Mouse (Mus musculus): ENCODE measurements around the gene Phex.

The Phex gene

GRCm38 (mm10) chrX:157308171-157308570 lies 106.9 kb downstream of the Phex start:
- DNase-seq (ENCODE audit: low read depth, low spot score), result no peak

- DNase-seq (ENCODE audit: low read depth, low spot score), result peak; percentile 55
These were observed 107.7 kb downstream of the Phex start for GRCm38 (mm10) chrX:157307411-157307810.

GRCm38 (mm10) chrX:157306796-157307405 lies 108.2 kb downstream of the Phex start:
- DNase-seq (ENCODE audit: low read depth, low spot score), result no peak

- no peak for DNase-seq (ENCODE audit: low read depth, low spot score)
These were observed 109.3 kb downstream of the Phex start for GRCm38 (mm10) chrX:157305852-157306232.

GRCm38 (mm10) chrX:157305193-157305851 lies 109.8 kb downstream of the Phex start:
- DNase-seq (ENCODE audit: low read depth, low spot score), result no peak

- DNase-seq (ENCODE audit: low read depth, low spot score), result no peak
These were observed 122.7 kb downstream of the Phex start for GRCm38 (mm10) chrX:157292411-157292810.

- DNase-seq (ENCODE audit: low read depth, low spot score), result no peak
These were observed 138.5 kb downstream of the Phex start for GRCm38 (mm10) chrX:157276581-157276980.

- DNase-seq (ENCODE audit: low read depth, low spot score), result no peak
These were observed 141.8 kb downstream of the Phex start for GRCm38 (mm10) chrX:157273291-157273690.

- no peak for DNase-seq (ENCODE audit: low read depth, low spot score)
These were observed 143.5 kb downstream of the Phex start for GRCm38 (mm10) chrX:157271609-157272008.

GRCm38 (mm10) chrX:157269726-157270305 lies 145.3 kb downstream of the Phex start:
- no peak for DNase-seq (ENCODE audit: low read depth, low spot score)

GRCm38 (mm10) chrX:157268141-157268540 lies 147.0 kb downstream of the Phex start:
- DNase-seq (ENCODE audit: low read depth, low spot score), result no peak

GRCm38 (mm10) chrX:157202736-157203135 lies 212.4 kb downstream of the Phex start:
- DNase-seq (ENCODE audit: low read depth, low spot score), result no peak

- DNase-seq (ENCODE audit: low read depth, low spot score), result no peak
These were observed 230.9 kb downstream of the Phex start for GRCm38 (mm10) chrX:157184167-157184566.

- DNase-seq (ENCODE audit: low read depth, low spot score), result no peak
These were observed 234.3 kb downstream of the Phex start for GRCm38 (mm10) chrX:157180845-157181244.

- DNase-seq (ENCODE audit: low read depth, low spot score), result no peak
These were observed 251.0 kb downstream of the Phex start for GRCm38 (mm10) chrX:157164142-157164541.

- no peak for DNase-seq (ENCODE audit: low read depth, low spot score)
These were observed 251.7 kb downstream of the Phex start for GRCm38 (mm10) chrX:157163394-157163793.

- no peak for DNase-seq (ENCODE audit: low read depth, low spot score)
These were observed 270.4 kb downstream of the Phex start for GRCm38 (mm10) chrX:157144675-157145074.

GRCm38 (mm10) chrX:157139601-157140000 lies 275.5 kb downstream of the Phex start:
- DNase-seq (ENCODE audit: low read depth, low spot score), result no peak
